Mouse (Mus musculus): ENCODE results near the gene Hist3h2a. TPM values are rescaled to one million over a fixed set of nuclear protein-coding genes. Genes with fewer than 3 reads are reported as not detected.

Hist3h2a gene
- polyA plus RNA-seq, 1 experiment = 2.9 TPM

- Histone ChIP-seq H3K4me1 (ENCODE audit: control insufficient read depth, insufficient read depth, low read length) (no peaks in the 10 kb centered on the region), H3K36me3 (ENCODE audit: control insufficient read depth, insufficient read depth, low read length, poor library complexity, severe bottlenecking) (no peaks in the 10 kb centered on the region), H3K27me3 (ENCODE audit: control insufficient read depth, insufficient read depth, low read length, poor library complexity, severe bottlenecking) (no peaks in the 10 kb centered on the region), H3K4me3 (ENCODE audit: low read depth, low read length) (no peak overlapping the region), H3K9ac (ENCODE audit: low read depth, poor library complexity, severe bottlenecking) (no peak overlapping the region), H3K27ac (ENCODE audit: insufficient read depth, low read length) (no peak overlapping the region), H3K9me3 (replicated peaks; ENCODE audit: control insufficient read depth, insufficient read depth, low read length, poor library complexity, severe bottlenecking) (no peaks in the 10 kb centered on the region)
- TF ChIP-seq POLR2A (IDR thresholded peaks at IDR 0.05; ENCODE audit: insufficient read depth, low read length) (no peak), CTCF (IDR thresholded peaks at IDR 0.05; ENCODE audit: low read depth, low read length) (no peak), EP300 (IDR thresholded peaks at IDR 0.05; ENCODE audit: insufficient read depth, low read depth, low read length) (no peak)
These were observed 40.7 kb downstream of the Hist3h2a start for GRCm38 (mm10) chr11:58995061-58995806.

- TF ChIP-seq CTCF (IDR thresholded peaks at IDR 0.05; ENCODE audit: low read depth, low read length) (no peak), POLR2A (IDR thresholded peaks at IDR 0.05; ENCODE audit: insufficient read depth, low read length) (no peak), EP300 (IDR thresholded peaks at IDR 0.05; ENCODE audit: insufficient read depth, low read depth, low read length) (no peak)
- no peak overlapping the region for H3K27ac ChIP-seq (ENCODE audit: insufficient read depth, low read length)
- no peaks in the 10 kb centered on the region for H3K36me3 ChIP-seq (ENCODE audit: control insufficient read depth, insufficient read depth, low read length, poor library complexity, severe bottlenecking)
These were observed 41.4 kb downstream of the Hist3h2a start for GRCm38 (mm10) chr11:58995807-58996370.

GRCm38 (mm10) chr11:58997541-58997940 lies 43.1 kb downstream of the Hist3h2a start:
- Histone ChIP-seq H3K36me3 (ENCODE audit: control insufficient read depth, insufficient read depth, low read length, poor library complexity, severe bottlenecking) (no peaks in the 10 kb centered on the region), H3K4me1 (ENCODE audit: control insufficient read depth, insufficient read depth, low read length) (no peaks in the 10 kb centered on the region), H3K9ac (ENCODE audit: low read depth, poor library complexity, severe bottlenecking) (no peak overlapping the region), H3K27ac (ENCODE audit: insufficient read depth, low read length) (no peak overlapping the region), H3K27me3 (ENCODE audit: control insufficient read depth, insufficient read depth, low read length, poor library complexity, severe bottlenecking) (no peaks in the 10 kb centered on the region), H3K4me3 (ENCODE audit: low read depth, low read length) (no peak overlapping the region), H3K9me3 (replicated peaks; ENCODE audit: control insufficient read depth, insufficient read depth, low read length, poor library complexity, severe bottlenecking) (no peaks in the 10 kb centered on the region)
- no peak for TF ChIP-seq CTCF (IDR thresholded peaks at IDR 0.05; ENCODE audit: low read depth, low read length)
- no peak for TF ChIP-seq POLR2A (IDR thresholded peaks at IDR 0.05; ENCODE audit: insufficient read depth, low read length)
- no peak for TF ChIP-seq EP300 (IDR thresholded peaks at IDR 0.05; ENCODE audit: insufficient read depth, low read depth, low read length)

More at GRCm38 (mm10) chr11:58995807-58996370, 41.4 kb downstream of the Hist3h2a start:
- H3K4me1 ChIP-seq (ENCODE audit: control insufficient read depth, insufficient read depth, low read length) = no peaks in the 10 kb centered on the region
- H3K4me3 ChIP-seq (ENCODE audit: low read depth, low read length) = no peak overlapping the region
- no peaks in the 10 kb centered on the region for H3K9me3 ChIP-seq (replicated peaks; ENCODE audit: control insufficient read depth, insufficient read depth, low read length, poor library complexity, severe bottlenecking)
- H3K9ac ChIP-seq (ENCODE audit: low read depth, poor library complexity, severe bottlenecking) = no peak overlapping the region
- no peaks in the 10 kb centered on the region for H3K27me3 ChIP-seq (ENCODE audit: control insufficient read depth, insufficient read depth, low read length, poor library complexity, severe bottlenecking)

- no peak overlapping the region for H3K27ac ChIP-seq (ENCODE audit: insufficient read depth, low read length)
These were observed 44.7 kb downstream of the Hist3h2a start for GRCm38 (mm10) chr11:58999158-58999557.

GRCm38 (mm10) chr11:58999830-59000229 lies 45.3 kb downstream of the Hist3h2a start:
- Histone ChIP-seq H3K9me3 (replicated peaks; ENCODE audit: control insufficient read depth, insufficient read depth, low read length, poor library complexity, severe bottlenecking) (no peaks in the 10 kb centered on the region), H3K27me3 (ENCODE audit: control insufficient read depth, insufficient read depth, low read length, poor library complexity, severe bottlenecking) (no peaks in the 10 kb centered on the region), H3K9ac (ENCODE audit: low read depth, poor library complexity, severe bottlenecking) (no peak overlapping the region), H3K4me3 (ENCODE audit: low read depth, low read length) (no peak overlapping the region), H3K36me3 (ENCODE audit: control insufficient read depth, insufficient read depth, low read length, poor library complexity, severe bottlenecking) (no peaks in the 10 kb centered on the region), H3K27ac (ENCODE audit: insufficient read depth, low read length) (no peak overlapping the region), H3K4me1 (ENCODE audit: control insufficient read depth, insufficient read depth, low read length) (no peaks in the 10 kb centered on the region)
- TF ChIP-seq CTCF (IDR thresholded peaks at IDR 0.05; ENCODE audit: low read depth, low read length) (no peak), POLR2A (IDR thresholded peaks at IDR 0.05; ENCODE audit: insufficient read depth, low read length) (no peak), EP300 (IDR thresholded peaks at IDR 0.05; ENCODE audit: insufficient read depth, low read depth, low read length) (no peak)

More at GRCm38 (mm10) chr11:58999158-58999557, 44.7 kb downstream of the Hist3h2a start:
- no peaks in the 10 kb centered on the region for H3K27me3 ChIP-seq (ENCODE audit: control insufficient read depth, insufficient read depth, low read length, poor library complexity, severe bottlenecking)
- TF ChIP-seq CTCF (IDR thresholded peaks at IDR 0.05; ENCODE audit: low read depth, low read length) = no peak
- no peak for TF ChIP-seq POLR2A (IDR thresholded peaks at IDR 0.05; ENCODE audit: insufficient read depth, low read length)
- no peak for TF ChIP-seq EP300 (IDR thresholded peaks at IDR 0.05; ENCODE audit: insufficient read depth, low read depth, low read length)
- H3K4me1 ChIP-seq (ENCODE audit: control insufficient read depth, insufficient read depth, low read length) = no peaks in the 10 kb centered on the region
- no peaks in the 10 kb centered on the region for H3K9me3 ChIP-seq (replicated peaks; ENCODE audit: control insufficient read depth, insufficient read depth, low read length, poor library complexity, severe bottlenecking)
- H3K9ac ChIP-seq (ENCODE audit: low read depth, poor library complexity, severe bottlenecking) = no peak overlapping the region
- no peak overlapping the region for H3K4me3 ChIP-seq (ENCODE audit: low read depth, low read length)
- no peaks in the 10 kb centered on the region for H3K36me3 ChIP-seq (ENCODE audit: control insufficient read depth, insufficient read depth, low read length, poor library complexity, severe bottlenecking)

GRCm38 (mm10) chr11:59000635-59001034 lies 46.1 kb downstream of the Hist3h2a start:
- Histone ChIP-seq H3K4me1 (ENCODE audit: control insufficient read depth, insufficient read depth, low read length) (no peaks in the 10 kb centered on the region), H3K36me3 (ENCODE audit: control insufficient read depth, insufficient read depth, low read length, poor library complexity, severe bottlenecking) (no peaks in the 10 kb centered on the region), H3K27ac (ENCODE audit: insufficient read depth, low read length) (no peak overlapping the region), H3K27me3 (ENCODE audit: control insufficient read depth, insufficient read depth, low read length, poor library complexity, severe bottlenecking) (no peaks in the 10 kb centered on the region), H3K4me3 (ENCODE audit: low read depth, low read length) (no peak overlapping the region), H3K9ac (ENCODE audit: low read depth, poor library complexity, severe bottlenecking) (no peak overlapping the region), H3K9me3 (replicated peaks; ENCODE audit: control insufficient read depth, insufficient read depth, low read length, poor library complexity, severe bottlenecking) (no peaks in the 10 kb centered on the region)
- TF ChIP-seq EP300 (IDR thresholded peaks at IDR 0.05; ENCODE audit: insufficient read depth, low read depth, low read length) = no peak
- no peak for TF ChIP-seq POLR2A (IDR thresholded peaks at IDR 0.05; ENCODE audit: insufficient read depth, low read length)
- TF ChIP-seq CTCF (IDR thresholded peaks at IDR 0.05; ENCODE audit: low read depth, low read length) = no peak

Data from ES-Bruce4 (cell line).